Mouse (Mus musculus) cerebellum, adult 8-10 months (tissue): ENCODE measurements around the gene Tln2.
A peak's percentile ranks its signal among the peaks of the same experiment; 100 is the strongest.
"Not testable (repeated sequence)": the region's sequence is repeated elsewhere in the genome, so short reads cannot be mapped to it uniquely, and the experiment has no call there.

Experiments used
- DNase-seq: peaks from one replicate; pipeline ENCODE4 v3.0.0; 2022

Gene Tln2

GRCm38 (mm10) chr9:67348983-67349382 is 210.5 kb downstream of the Tln2 start:
- no peak for DNase-seq

- no peak for DNase-seq
Observed at GRCm38 (mm10) chr9:67347184-67347583, 212.3 kb downstream of the Tln2 start.

GRCm38 (mm10) chr9:67331281-67331680 is 228.2 kb downstream of the Tln2 start:
- no peak for DNase-seq

GRCm38 (mm10) chr9:67328451-67328850 is 231.1 kb downstream of the Tln2 start:
- no peak for DNase-seq

GRCm38 (mm10) chr9:67321886-67322285 is 237.6 kb downstream of the Tln2 start:
- DNase-seq: no peak

- DNase-seq: peak; percentile 26
Observed at GRCm38 (mm10) chr9:67315356-67315755, 244.1 kb downstream of the Tln2 start.

GRCm38 (mm10) chr9:67304992-67305391 is 254.5 kb downstream of the Tln2 start:
- DNase-seq: no peak

GRCm38 (mm10) chr9:67303986-67304385 is 255.5 kb downstream of the Tln2 start:
- DNase-seq: no peak

- no peak for DNase-seq
Observed at GRCm38 (mm10) chr9:67303038-67303437, 256.5 kb downstream of the Tln2 start.

GRCm38 (mm10) chr9:67302386-67302989 is 257.0 kb downstream of the Tln2 start:
- DNase-seq: peak; percentile 16

- DNase-seq: no peak
Observed at GRCm38 (mm10) chr9:67301571-67301970, 257.9 kb downstream of the Tln2 start.

- no peak for DNase-seq
Observed at GRCm38 (mm10) chr9:67300769-67301168, 258.7 kb downstream of the Tln2 start.

GRCm38 (mm10) chr9:67300346-67300745 is 259.2 kb downstream of the Tln2 start:
- DNase-seq: no peak

- no peak for DNase-seq
Observed at GRCm38 (mm10) chr9:67299164-67299563, 260.3 kb downstream of the Tln2 start.

- DNase-seq: no peak
Observed at GRCm38 (mm10) chr9:67297236-67297889, 262.1 kb downstream of the Tln2 start.

- DNase-seq: no peak
Observed at GRCm38 (mm10) chr9:67287457-67287856, 272.0 kb downstream of the Tln2 start.

- no peak for DNase-seq
Observed at GRCm38 (mm10) chr9:67286801-67287200, 272.7 kb downstream of the Tln2 start.

- no peak for DNase-seq
Observed at GRCm38 (mm10) chr9:67285544-67285943, 274.0 kb downstream of the Tln2 start.

GRCm38 (mm10) chr9:67281812-67282211 is 277.7 kb downstream of the Tln2 start:
- DNase-seq: no peak

- not testable (repeated sequence) for DNase-seq
Observed at GRCm38 (mm10) chr9:67280311-67280710, 279.2 kb downstream of the Tln2 start.

- no peak for DNase-seq
Observed at GRCm38 (mm10) chr9:67276446-67276845, 283.1 kb downstream of the Tln2 start.

GRCm38 (mm10) chr9:67274296-67274695 is 285.2 kb downstream of the Tln2 start:
- no peak for DNase-seq

- DNase-seq: no peak
Observed at GRCm38 (mm10) chr9:67273362-67273761, 286.1 kb downstream of the Tln2 start.

GRCm38 (mm10) chr9:67270734-67271133 is 288.8 kb downstream of the Tln2 start:
- no peak for DNase-seq

GRCm38 (mm10) chr9:67270061-67270595 is 289.4 kb downstream of the Tln2 start:
- no peak for DNase-seq
